Mouse (Mus musculus) neural tube, embryonic 12.5 days (tissue): ENCODE measurements around the gene Gstm4. TPM values are rescaled to one million over a fixed set of nuclear protein-coding genes. Genes with fewer than 3 reads are reported as not detected.

ENCODE experiments used
- ATAC-seq: fragments of 200-750 bp; cut with Nextera tagmentation; 2 replicates; pipeline ENCODE4 v1.8.0; 2017; ENCODE audit warnings: low read depth, mild to moderate bottlenecking, moderate TSS enrichment, moderate library complexity; ENCODE audit not compliant: low FRiP score
- H3K27ac ChIP-seq: fragments of 300-500 bp; sonication (generic); 2 replicates; pipeline ENCODE4 v1.5.1; 2016
- H3K27me3 ChIP-seq: fragments of 300-500 bp; sonication (generic); replicated peaks from 2 replicates; pipeline ENCODE4 v1.6.1; 2016; ENCODE audit warnings: mild to moderate bottlenecking
- H3K36me3 ChIP-seq: fragments of 300-500 bp; sonication (generic); 2 replicates; pipeline ENCODE4 v1.6.1; 2016; ENCODE audit warnings: mild to moderate bottlenecking
- H3K4me1 ChIP-seq: fragments of 300-500 bp; sonication (generic); 2 replicates; pipeline ENCODE4 v1.6.1; 2016
- H3K4me2 ChIP-seq: fragments of 300-500 bp; sonication (generic); replicated peaks from 2 replicates; pipeline ENCODE4 v1.6.1; 2016; ENCODE audit warnings: mild to moderate bottlenecking
- H3K4me3 ChIP-seq: fragments of 300-500 bp; sonication (generic); 2 replicates; pipeline ENCODE4 v1.5.1; 2016
- H3K9ac ChIP-seq: fragments of 300-500 bp; sonication (generic); 2 replicates; pipeline ENCODE4 v1.6.1; 2016; ENCODE audit warnings: mild to moderate bottlenecking
- H3K9me3 ChIP-seq: fragments of 300-500 bp; sonication (generic); 2 replicates; pipeline ENCODE4 v1.6.1; 2016; ENCODE audit warnings: mild to moderate bottlenecking
- WGBS: fragments of 180-500 bp; shearing (Covaris S2); methylation state at CpG from one replicate; pipeline ENCODE4 v1.1.7; 2016; 5-methylcytosine and 5-hydroxymethylcytosine counted together
- polyA plus RNA-seq: library from polyadenylated mRNA; unstranded; fragments of >200 nt; fragmentation: Nextera tagmentation; extraction: Ambion mirVana; gene quantifications from 2 replicates; pipeline ENCODE4 v1.2.1, GENCODE M21; 2016

The Gstm4 gene
- polyA plus RNA-seq, 1 experiment from 2014 or later = 14.5 TPM

DNA sequence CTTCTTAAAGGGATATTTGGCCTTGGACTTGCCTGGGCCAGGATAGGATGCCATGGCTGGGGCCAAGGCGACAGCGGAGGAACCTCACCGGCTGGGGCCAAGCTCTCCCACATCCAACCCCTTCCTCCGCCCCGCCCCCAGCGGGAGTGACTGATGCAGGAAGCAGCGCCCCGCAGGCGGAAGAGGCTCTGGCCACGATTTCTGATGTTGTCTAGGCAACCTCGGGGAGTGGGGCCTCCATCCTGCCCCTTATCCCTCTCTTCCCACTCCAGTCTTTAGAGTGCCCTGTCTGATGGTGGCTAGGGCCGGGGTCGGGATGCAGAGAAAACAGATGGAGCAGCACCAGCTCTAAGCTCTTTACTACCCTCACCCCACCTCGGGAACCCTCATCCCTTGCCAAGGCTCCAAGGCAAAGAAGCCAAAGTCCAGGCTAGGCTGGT lies 40.6 kb upstream of the Gstm4 start:
- Histone ChIP-seq H3K27me3 (no peaks in the 10 kb centered on the region), H3K9me3 (no peaks in the 10 kb centered on the region), H3K4me1 (peaks cover 53% of the 10 kb centered on the region), H3K9ac (peak overlapping the region; percentile 73), H3K36me3 (peaks cover under 1% of the 10 kb centered on the region; the same call in 1 of the 2 replicates), H3K27ac (peak overlapping the region; percentile 29), H3K4me3 (peak overlapping the region; percentile 61), H3K4me2 (peak overlapping the region; percentile 100)
- WGBS = under 1% methylated on average over 14 of the region's 14 CpGs
- peak; percentile 86 for ATAC-seq

DNA sequence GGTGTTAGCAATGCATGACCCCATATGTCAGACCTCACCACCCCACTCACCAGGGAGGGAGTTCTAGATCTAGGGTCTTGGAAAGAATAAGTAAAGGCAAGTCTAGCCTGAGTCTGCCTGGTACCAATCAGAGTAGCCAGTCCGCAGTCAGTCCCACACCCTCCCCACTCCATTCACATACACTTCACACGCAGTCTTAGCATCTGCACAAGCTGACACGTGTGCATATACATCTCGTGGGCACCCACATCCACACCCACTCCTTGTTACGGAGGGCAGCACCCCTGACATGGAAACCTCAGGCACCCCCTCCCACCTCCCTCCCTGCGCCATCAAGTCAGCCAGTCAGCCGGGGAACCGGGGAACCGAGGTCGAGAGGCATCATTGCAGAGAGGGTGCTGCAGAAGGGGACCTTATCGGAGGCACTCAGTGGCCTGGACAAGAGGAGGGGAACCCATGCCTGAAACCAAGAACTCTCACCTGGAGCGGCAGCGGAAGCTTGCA lies 40.1 kb upstream of the Gstm4 start:
- Histone ChIP-seq H3K4me2 (peak overlapping the region; percentile 100), H3K9ac (peak overlapping the region; percentile 73), H3K36me3 (peaks cover 5% of the 10 kb centered on the region; the same call in 1 of the 2 replicates), H3K4me1 (peaks cover 53% of the 10 kb centered on the region), H3K27ac (peak overlapping the region; percentile 29; the same call in 1 of the 2 replicates), H3K9me3 (no peaks in the 10 kb centered on the region), H3K27me3 (no peaks in the 10 kb centered on the region), H3K4me3 (peak overlapping the region; percentile 61)
- ATAC-seq = peak; percentile 23; the same call in 1 of the 2 replicates
- WGBS = 20% methylated on average over 13 of the region's 13 CpGs

DNA sequence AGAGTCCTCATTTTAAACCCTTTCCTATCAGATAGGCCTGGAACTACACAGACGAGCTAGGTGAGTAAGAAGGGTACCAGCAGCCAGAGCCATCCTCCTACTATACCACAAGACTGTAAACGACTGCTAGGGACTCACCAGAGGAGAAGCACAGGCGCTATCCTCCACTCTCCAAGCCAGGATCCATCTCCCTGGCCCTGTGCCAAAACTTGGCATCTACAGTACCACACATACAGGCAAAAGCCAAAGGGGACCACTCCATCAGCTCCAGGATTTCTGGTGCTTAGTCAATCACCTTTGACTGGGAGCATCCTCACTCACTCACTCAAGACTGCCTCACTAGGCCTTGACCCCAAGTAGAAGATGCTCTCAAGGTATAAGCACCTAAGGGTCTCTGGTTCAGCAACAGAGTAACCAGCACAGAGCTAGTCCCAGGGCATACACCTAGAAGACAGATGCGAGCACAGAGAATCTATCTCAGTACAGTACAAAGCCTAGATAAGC lies 39.3 kb upstream of the Gstm4 start:
- no peak overlapping the region for H3K9ac ChIP-seq

DNA sequence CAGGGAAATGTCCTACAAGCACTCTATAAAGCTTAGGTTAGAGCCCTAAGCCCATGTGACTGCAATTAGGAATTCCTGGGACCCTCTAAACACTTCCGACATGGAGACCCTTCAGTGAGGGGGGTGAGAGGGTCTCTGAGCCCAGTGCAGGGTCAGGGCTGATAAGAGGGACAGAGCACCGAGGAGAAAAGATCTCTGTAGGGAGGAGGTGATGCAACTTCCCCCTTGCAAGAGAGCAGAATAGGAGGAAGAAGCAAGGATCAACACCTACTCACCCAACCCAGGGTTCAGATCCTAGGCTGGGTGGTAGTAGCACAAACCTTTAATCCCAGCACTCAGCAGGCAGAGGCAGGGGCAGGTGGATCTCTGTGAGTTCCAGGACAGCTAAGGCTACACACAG lies 38.5 kb upstream of the Gstm4 start:
- Histone ChIP-seq H3K4me2 (no peak overlapping the region), H3K9ac (no peak overlapping the region; the same call in 1 of the 2 replicates), H3K4me3 (no peak overlapping the region), H3K27me3 (no peaks in the 10 kb centered on the region), H3K27ac (no peak overlapping the region), H3K36me3 (peaks cover 20% of the 10 kb centered on the region), H3K9me3 (no peaks in the 10 kb centered on the region), H3K4me1 (peaks cover 50% of the 10 kb centered on the region)
- no peak for ATAC-seq
- WGBS = 63% methylated on average over 2 of the region's 2 CpGs

More for the DNA sequence above, 39.3 kb upstream of the Gstm4 start:
- Histone ChIP-seq H3K4me1 (peaks cover 52% of the 10 kb centered on the region), H3K27ac (no peak overlapping the region), H3K27me3 (no peaks in the 10 kb centered on the region), H3K36me3 (peaks cover 14% of the 10 kb centered on the region), H3K4me3 (peak overlapping the region; percentile 61; the same call in 1 of the 2 replicates), H3K9me3 (no peaks in the 10 kb centered on the region), H3K4me2 (peak overlapping the region; percentile 100)
- WGBS = 77% methylated on average over 4 of the region's 4 CpGs
- no peak for ATAC-seq

DNA sequence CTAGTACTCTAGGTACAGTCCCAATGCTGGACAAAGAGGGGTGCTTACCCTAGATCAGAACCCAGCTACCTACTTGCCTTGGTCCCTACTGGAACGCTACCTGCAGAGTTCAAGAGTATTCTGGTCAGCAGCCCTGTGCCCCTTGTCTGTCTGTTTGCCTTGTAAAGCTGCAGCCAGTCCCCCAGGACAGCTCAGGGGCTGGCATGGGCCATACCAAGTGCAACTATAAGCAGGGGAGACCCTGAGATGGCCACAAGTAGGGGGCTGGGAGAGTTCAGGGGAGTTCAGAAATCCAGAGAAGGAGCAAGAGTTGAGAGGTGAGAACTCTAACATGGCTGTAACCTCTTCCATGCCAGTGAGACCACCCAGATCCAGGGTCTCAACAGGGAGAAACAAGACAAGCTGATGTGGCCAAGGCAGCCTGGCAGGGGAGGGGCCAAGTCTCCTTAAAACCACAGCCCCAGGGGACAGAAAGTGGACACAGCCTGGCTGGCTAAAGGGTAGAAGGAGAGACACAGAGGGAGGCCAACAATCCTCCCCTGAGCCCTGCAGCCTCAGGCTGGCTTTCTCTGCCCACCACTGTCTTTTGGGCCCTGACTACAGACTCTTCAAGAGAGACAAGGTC lies 37.7 kb upstream of the Gstm4 start:
- Histone ChIP-seq H3K9ac (0 out of 2 replicates have a peak overlapping the region, but pooled peaks have one; percentile 3), H3K36me3 (peaks cover 25% of the 10 kb centered on the region), H3K4me2 (peak overlapping the region; percentile 20; the same call in 1 of the 2 replicates), H3K27ac (no peak overlapping the region), H3K9me3 (no peaks in the 10 kb centered on the region), H3K4me1 (peaks cover 50% of the 10 kb centered on the region), H3K4me3 (no peak overlapping the region), H3K27me3 (no peaks in the 10 kb centered on the region)
- 75% methylated on average over 1 of the region's 1 CpGs for WGBS
- ATAC-seq = no peak

- ATAC-seq = no peak
- peaks cover 46% of the 10 kb centered on the region for H3K4me1 ChIP-seq
- H3K27me3 ChIP-seq = no peaks in the 10 kb centered on the region
- WGBS = 69% methylated on average over 4 of the region's 4 CpGs
- peak overlapping the region; percentile 20 for H3K4me2 ChIP-seq
- H3K4me3 ChIP-seq = no peak overlapping the region
- no peaks in the 10 kb centered on the region for H3K9me3 ChIP-seq
- H3K9ac ChIP-seq = no peak overlapping the region
- no peak overlapping the region for H3K27ac ChIP-seq
- H3K36me3 ChIP-seq = peaks cover 32% of the 10 kb centered on the region
Observed at GRCm38 (mm10) chr3:108081681-108082080, 37.0 kb upstream of the Gstm4 start.

GRCm38 (mm10) chr3:108076836-108077235 lies 32.1 kb upstream of the Gstm4 start:
- peaks cover 65% of the 10 kb centered on the region for H3K36me3 ChIP-seq

GRCm38 (mm10) chr3:108072983-108073569 lies 28.4 kb upstream of the Gstm4 start:
- Histone ChIP-seq H3K27ac (peak overlapping the region; percentile 42; the same call in 1 of the 2 replicates), H3K4me1 (0 out of 2 replicates have a peak, but pooled peaks cover 4% of the 10 kb centered on the region), H3K9me3 (no peaks in the 10 kb centered on the region), H3K36me3 (peaks cover 45% of the 10 kb centered on the region), H3K4me3 (no peak overlapping the region), H3K9ac (no peak overlapping the region), H3K27me3 (no peaks in the 10 kb centered on the region), H3K4me2 (no peak overlapping the region)
- 79% methylated on average over 10 of the region's 10 CpGs for WGBS
- no peak for ATAC-seq

More at GRCm38 (mm10) chr3:108076836-108077235, 32.1 kb upstream of the Gstm4 start:
- no peak overlapping the region for H3K9ac ChIP-seq
- 95% methylated on average over 9 of the region's 9 CpGs for WGBS
- H3K4me2 ChIP-seq = no peak overlapping the region
- H3K27ac ChIP-seq = no peak overlapping the region
- no peaks in the 10 kb centered on the region for H3K27me3 ChIP-seq
- H3K4me1 ChIP-seq = peaks cover 5% of the 10 kb centered on the region; the same call in 1 of the 2 replicates
- no peak for ATAC-seq
- H3K4me3 ChIP-seq = no peak overlapping the region
- H3K9me3 ChIP-seq = no peaks in the 10 kb centered on the region

DNA sequence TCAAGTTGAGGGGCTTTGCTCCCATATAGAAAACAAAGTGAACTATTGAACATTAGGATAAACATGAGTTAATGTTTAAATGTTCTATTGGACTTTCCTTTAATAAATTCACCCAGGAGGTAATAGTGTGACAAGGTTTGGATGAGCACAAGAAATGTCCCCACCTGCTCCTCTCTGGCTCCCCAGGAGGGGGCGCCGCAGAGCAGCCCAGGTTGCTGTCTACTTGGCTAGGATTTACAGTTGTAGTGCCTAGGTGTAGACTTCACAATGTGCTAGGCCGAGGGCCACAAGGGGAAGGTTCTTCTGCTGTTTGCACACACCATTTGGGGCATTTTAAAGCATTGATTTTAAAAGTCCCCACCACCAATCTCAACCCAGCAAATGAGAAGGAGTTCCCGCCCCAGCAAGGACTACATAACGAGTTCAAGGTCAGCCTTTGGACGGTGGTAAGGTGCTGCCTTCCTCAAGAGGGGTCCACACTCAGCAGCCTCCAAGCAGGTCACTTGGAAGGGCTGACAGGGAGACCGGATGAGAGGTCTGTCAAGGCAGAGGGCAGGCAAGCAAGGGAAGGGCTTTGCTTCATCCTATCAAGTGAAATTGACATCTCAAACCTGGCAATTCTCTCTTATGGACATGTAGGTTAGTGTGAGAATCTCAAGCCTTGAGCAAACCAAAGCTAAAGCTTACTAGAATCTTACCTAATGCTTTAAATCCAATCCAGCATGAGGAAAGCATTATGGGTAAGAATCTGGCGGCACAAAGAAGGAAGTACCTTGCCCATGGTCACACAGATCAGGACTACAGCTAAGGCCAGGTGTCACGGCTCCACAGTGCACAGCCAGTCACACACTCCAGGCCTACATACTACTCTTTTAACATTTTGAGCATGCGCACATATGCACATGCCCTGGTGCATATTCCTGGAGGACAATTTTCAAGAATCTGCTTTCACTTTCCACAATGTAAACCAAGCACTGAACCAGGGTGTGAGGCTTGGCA lies 25.9 kb upstream of the Gstm4 start:
- H3K4me1 ChIP-seq = 0 out of 2 replicates have a peak, but pooled peaks cover 4% of the 10 kb centered on the region
- H3K4me2 ChIP-seq = no peak overlapping the region
- H3K27ac ChIP-seq = no peak overlapping the region
- no peak overlapping the region for H3K9ac ChIP-seq
- peaks cover 22% of the 10 kb centered on the region for H3K36me3 ChIP-seq
- no peak overlapping the region for H3K4me3 ChIP-seq
- no peaks in the 10 kb centered on the region for H3K27me3 ChIP-seq
- no peak for ATAC-seq
- 72% methylated on average over 10 of the region's 10 CpGs for WGBS
- no peaks in the 10 kb centered on the region for H3K9me3 ChIP-seq

GRCm38 (mm10) chr3:108069231-108069870 lies 24.7 kb upstream of the Gstm4 start:
- Histone ChIP-seq H3K4me3 (no peak overlapping the region), H3K4me2 (no peak overlapping the region), H3K27me3 (no peaks in the 10 kb centered on the region), H3K36me3 (peaks cover 10% of the 10 kb centered on the region; the same call in 1 of the 2 replicates), H3K27ac (no peak overlapping the region), H3K9me3 (no peaks in the 10 kb centered on the region), H3K9ac (no peak overlapping the region), H3K4me1 (0 out of 2 replicates have a peak, but pooled peaks cover 4% of the 10 kb centered on the region)
- no peak for ATAC-seq
- 75% methylated on average over 13 of the region's 13 CpGs for WGBS

GRCm38 (mm10) chr3:108068826-108069225 lies 24.1 kb upstream of the Gstm4 start:
- Histone ChIP-seq H3K9ac (no peak overlapping the region), H3K4me3 (no peak overlapping the region), H3K27me3 (no peaks in the 10 kb centered on the region), H3K36me3 (0 out of 2 replicates have a peak, but pooled peaks cover 5% of the 10 kb centered on the region), H3K4me2 (no peak overlapping the region), H3K9me3 (no peaks in the 10 kb centered on the region), H3K27ac (no peak overlapping the region), H3K4me1 (0 out of 2 replicates have a peak, but pooled peaks cover 4% of the 10 kb centered on the region)
- 24% methylated on average over 1 of the region's 1 CpGs for WGBS
- ATAC-seq = no peak
